Mouse (Mus musculus) liver, postnatal 0 days (tissue): Measurements from ENCODE around the gene Gm2888. TPM values are rescaled to one million over a fixed set of nuclear protein-coding genes. Genes with fewer than 3 reads are reported as not detected.
"Not testable (repeated sequence)": the region's sequence is repeated elsewhere in the genome, so short reads cannot be mapped to it uniquely, and the experiment has no call there.

Experiments used
- ATAC-seq: fragments of 200-750 bp; cut with Nextera tagmentation; 2 replicates; pipeline ENCODE4 v1.8.0; 2017; ENCODE audit warnings: mild to moderate bottlenecking, moderate library complexity
- DNase-seq: peaks from one replicate; pipeline ENCODE4 v3.0.0-alpha.2; 2016
- H3K27ac ChIP-seq: fragments of 300-500 bp; sonication (generic); 2 replicates; pipeline ENCODE4 v1.5.1; 2014; ENCODE audit warnings: antibody characterized with exemption, moderate library complexity, mild to moderate bottlenecking, low read depth
- H3K27me3 ChIP-seq: fragments of 300-500 bp; sonication (generic); 2 replicates; pipeline ENCODE4 v1.6.1; 2014; ENCODE audit warnings: low read length, control low read depth, mixed read lengths; ENCODE audit not compliant: insufficient read depth
- H3K36me3 ChIP-seq: fragments of 300-500 bp; sonication (generic); replicated peaks from 2 replicates; pipeline ENCODE4 v1.6.1; 2014; ENCODE audit warnings: mild to moderate bottlenecking, control low read depth, low read length, moderate library complexity, mixed read lengths; ENCODE audit not compliant: insufficient read depth
- H3K4me1 ChIP-seq: fragments of 300-500 bp; sonication (generic); 2 replicates; pipeline ENCODE4 v1.6.1; 2014; ENCODE audit warnings: antibody characterized with exemption, mild to moderate bottlenecking, control low read depth; ENCODE audit not compliant: insufficient read depth
- H3K4me2 ChIP-seq: fragments of 300-500 bp; sonication (generic); 2 replicates; pipeline ENCODE4 v1.6.1; 2014; ENCODE audit warnings: low read depth, mild to moderate bottlenecking, low read length, moderate library complexity, mixed read lengths
- H3K4me3 ChIP-seq: fragments of 300-500 bp; sonication (generic); 2 replicates; pipeline ENCODE4 v1.5.1; 2014; ENCODE audit warnings: low read depth, low read length
- H3K9ac ChIP-seq: fragments of 300-500 bp; sonication (generic); replicated peaks from 2 replicates; pipeline ENCODE4 v1.6.1; 2014; ENCODE audit warnings: mild to moderate bottlenecking, moderate library complexity
- H3K9me3 ChIP-seq: fragments of 300-500 bp; sonication (generic); 2 replicates; pipeline ENCODE4 v1.6.1; 2016; ENCODE audit warnings: mild to moderate bottlenecking, control low read depth, low read length, mixed read lengths
- CTCF ChIP-seq: sonication (generic); IDR thresholded peaks from 2 replicates; pipeline ENCODE4 v1.5.1; 2016; ENCODE audit warnings: antibody characterized with exemption, low read depth
- WGBS: fragments of 180-500 bp; shearing (Covaris S2); extraction: QIAGEN DNeasy Blood & Tissue Kit; methylation state at CpG from one replicate; pipeline ENCODE4 v1.1.7; 2014; ENCODE audit not compliant: insufficient replicate concordance; 5-methylcytosine and 5-hydroxymethylcytosine counted together
- polyA plus RNA-seq: library from polyadenylated mRNA; unstranded; fragments of >200 nt; fragmentation: Nextera tagmentation; extraction: Ambion mirVana; gene quantifications from 2 replicates; pipeline ENCODE4 v1.2.1, GENCODE M21; 2015

Gm2888 gene
- not detected in 2 replicates for polyA plus RNA-seq

DNA sequence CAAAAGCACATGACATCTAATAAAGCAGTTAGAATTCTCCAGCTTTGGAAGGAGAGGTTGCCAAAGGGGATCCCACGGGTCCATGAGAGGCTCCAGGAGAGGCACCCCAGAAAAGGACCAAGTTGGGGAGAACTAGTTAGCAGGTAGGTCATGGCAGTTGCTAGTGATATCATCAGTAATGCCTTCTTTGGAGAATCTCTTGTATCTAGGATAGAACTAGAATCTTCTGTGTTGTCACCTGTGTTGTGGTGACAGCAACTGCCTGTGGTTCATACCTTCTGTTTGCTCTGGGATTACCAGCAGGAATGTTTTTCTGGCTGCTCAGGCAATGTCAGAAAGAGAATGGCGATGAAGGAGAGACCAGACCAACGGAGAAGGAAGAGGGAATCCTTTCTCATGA lies at the start of gene Gm2888:
Gm2888 (plus strand) TSS at position 301 of the 400 bp plus-strand sequence.
- ATAC-seq, H3K4me2 ChIP-seq, H3K27ac ChIP-seq, H3K9me3 ChIP-seq, H3K27me3 ChIP-seq, H3K4me3 ChIP-seq, H3K4me1 ChIP-seq, H3K9ac ChIP-seq, DNase-seq, H3K36me3 ChIP-seq: not testable (repeated sequence)
- WGBS = 41% methylated on average over 2 of the region's 3 CpGs

DNA sequence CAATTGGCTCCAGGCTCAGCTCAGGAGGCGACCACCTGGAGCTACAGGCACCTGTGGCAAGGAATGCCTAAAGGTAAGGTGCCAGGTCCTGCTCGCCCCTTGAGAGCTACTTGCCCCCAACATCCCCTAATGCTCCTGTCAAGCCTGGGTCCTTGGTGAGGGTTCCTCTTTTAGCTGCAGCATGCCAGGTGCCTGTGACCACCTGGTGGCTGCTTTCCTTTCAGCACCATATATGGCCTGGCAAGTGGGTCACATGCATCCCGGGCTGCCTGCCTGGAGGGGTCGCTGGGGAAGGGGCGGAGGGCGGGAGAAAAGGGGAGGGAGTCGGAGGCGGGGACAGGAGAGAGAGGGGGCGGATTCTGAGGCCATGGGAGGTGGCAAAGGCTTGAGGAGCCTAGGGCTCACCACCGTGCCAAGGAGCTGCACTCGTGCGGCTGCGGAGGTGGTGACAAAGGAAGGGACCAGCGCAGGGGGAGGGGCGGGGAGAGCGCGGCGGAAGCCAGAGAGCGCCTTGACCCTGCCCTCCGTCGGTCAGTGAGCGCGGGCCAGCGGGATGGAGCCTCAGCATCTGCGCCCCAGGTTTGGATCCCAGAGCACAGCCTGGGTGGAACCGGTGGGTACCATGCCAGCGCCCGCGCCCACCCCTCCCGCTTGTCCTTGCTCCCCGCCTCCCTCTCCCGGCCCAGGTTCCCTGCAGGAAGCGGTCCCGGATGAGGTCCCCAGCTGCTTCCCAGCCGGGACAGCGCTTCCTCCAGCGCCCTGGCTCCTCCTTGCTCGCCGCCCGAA lies 19.1 kb downstream of the Gm2888 start, which contains the start of gene Gm2897:
Gm2897 (plus strand) TSS at position 559 of the 786 bp plus-strand sequence.
- 5% methylated on average over 18 of the region's 40 CpGs for WGBS
- not testable (repeated sequence) for H3K27me3 ChIP-seq, H3K27ac ChIP-seq, ATAC-seq, H3K9ac ChIP-seq, H3K4me3 ChIP-seq, H3K9me3 ChIP-seq, H3K4me1 ChIP-seq, H3K36me3 ChIP-seq
- peak within 1 kb of the TSS; percentile 32; the same call in 1 of the 2 replicates for H3K4me2 ChIP-seq
- DNase-seq = peak; percentile 13

DNA sequence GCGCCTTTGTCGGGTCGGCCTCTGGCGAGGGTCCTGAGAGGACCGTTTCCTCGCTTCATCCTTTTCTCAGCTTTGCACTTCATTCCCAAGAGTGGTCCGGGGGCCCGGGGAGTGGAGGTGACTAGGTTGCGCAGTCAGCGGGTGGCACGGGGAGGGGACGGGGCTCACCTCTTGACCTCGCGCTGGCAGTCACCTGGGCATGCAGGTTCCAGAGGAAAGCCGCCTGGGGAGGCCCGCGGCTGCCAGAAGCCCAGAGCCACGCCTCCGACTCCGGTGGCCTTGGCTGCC lies 19.7 kb downstream of the Gm2888 start:
- ATAC-seq, H3K9me3 ChIP-seq, H3K27me3 ChIP-seq, H3K27ac ChIP-seq, H3K36me3 ChIP-seq, H3K9ac ChIP-seq, H3K4me3 ChIP-seq, H3K4me1 ChIP-seq: not testable (repeated sequence)
- peak overlapping the region; percentile 32; the same call in 1 of the 2 replicates for H3K4me2 ChIP-seq
- 3% methylated on average over 10 of the region's 20 CpGs for WGBS
- DNase-seq = peak; percentile 13

DNA sequence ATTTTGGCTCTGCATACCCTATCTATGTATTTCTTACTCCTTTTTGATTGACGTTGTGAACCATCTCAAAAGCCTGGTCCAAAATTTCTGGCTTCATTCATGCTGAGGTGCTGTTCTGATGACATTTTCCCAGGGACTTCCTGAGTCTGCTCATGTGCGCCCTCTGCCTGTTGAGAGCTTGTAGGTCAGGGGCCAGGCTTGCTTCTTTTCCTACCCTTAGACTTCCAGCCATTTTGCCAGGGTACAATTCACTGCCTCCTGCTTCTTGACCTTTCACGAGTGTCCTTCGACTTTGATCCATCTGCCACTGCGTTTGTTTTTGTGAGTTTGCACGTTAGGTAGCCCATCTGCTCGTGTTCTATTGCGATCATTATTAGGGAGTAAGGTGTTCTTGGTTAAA lies 20.3 kb downstream of the Gm2888 start:
- H3K4me2 ChIP-seq, H3K27ac ChIP-seq, H3K9ac ChIP-seq, H3K27me3 ChIP-seq, H3K9me3 ChIP-seq, H3K4me3 ChIP-seq, H3K36me3 ChIP-seq, DNase-seq, ATAC-seq, H3K4me1 ChIP-seq: not testable (repeated sequence)
- 8% methylated on average over 4 of the region's 8 CpGs for WGBS
- TF ChIP-seq CTCF = 0 out of 2 replicates have a peak, but pooled peaks have one; percentile 12

Other genes with a start within 250 kb of the Gm2888 start
- 0.14 TPM in 1 of 2 replicates, not detected in the other for gene Gm2897, start 19.3 kb downstream of the Gm2888 start, polyA plus RNA-seq
- not detected in 2 replicates for gene Gm10340, start 104.0 kb downstream of the Gm2888 start, polyA plus RNA-seq
- not detected in 2 replicates for gene Gm5795, start 158.3 kb downstream of the Gm2888 start, polyA plus RNA-seq
- gene D830030K20Rik, start 178.5 kb downstream of the Gm2888 start, polyA plus RNA-seq = 0.46 and 0.58 TPM in 2 replicates